Mouse (Mus musculus) brown adipose tissue, adult 24 weeks (tissue): ENCODE data around the gene Aire. TPM values are rescaled to one million over a fixed set of nuclear protein-coding genes. Genes with fewer than 3 reads are reported as not detected.

Experiments used
- H3K27ac ChIP-seq: fragments of 200-500 bp; replicated peaks from 2 replicates; pipeline ENCODE4 v1.5.1; 2012; ENCODE audit warnings: low read depth, mild to moderate bottlenecking, low read length
- H3K4me1 ChIP-seq: fragments of 200-500 bp; 2 replicates; pipeline ENCODE4 v1.6.1; 2012; ENCODE audit warnings: low read length, mixed read lengths; ENCODE audit not compliant: control insufficient read depth, insufficient read depth, insufficient read length
- H3K4me3 ChIP-seq: fragments of 200-500 bp; 2 replicates; pipeline ENCODE4 v1.5.1; 2012; ENCODE audit warnings: low read depth, mild to moderate bottlenecking, low read length, moderate library complexity; ENCODE audit not compliant: insufficient read depth
- polyA plus RNA-seq: library from polyadenylated mRNA; stranded (reverse); fragments of >200 nt; gene quantifications from 2 replicates; pipeline ENCODE4 v1.2.4, GENCODE M21; 2012; ENCODE audit not compliant: missing spikeins, insufficient read depth, insufficient read length

Gene Aire
- polyA plus RNA-seq, 1 experiment, result not detected

GRCm38 (mm10) chr10:78069101-78070011 lies 25.9 kb upstream of the Aire start, which contains the start of gene Icosl:
Icosl (plus strand) TSS chr10:78069302.
- H3K4me1 ChIP-seq, result no peaks in the 10 kb centered on the region
- 0 out of 2 replicates have a peak within 1 kb of the TSS, but pooled peaks have one; percentile 6 for H3K27ac ChIP-seq

GRCm38 (mm10) chr10:78068541-78068940 lies 25.1 kb upstream of the Aire start:
- H3K4me1 ChIP-seq, result no peaks in the 10 kb centered on the region
- H3K4me3 ChIP-seq, result peak overlapping the region; percentile 77
- H3K27ac ChIP-seq, result no peak overlapping the region

More at GRCm38 (mm10) chr10:78069101-78070011, 25.9 kb upstream of the Aire start, which contains the start of gene Icosl:
- H3K4me3 ChIP-seq, result peak within 1 kb of the TSS; percentile 77

- Histone ChIP-seq H3K27ac (no peak overlapping the region), H3K4me3 (no peak overlapping the region), H3K4me1 (no peaks in the 10 kb centered on the region)
These were observed 23.8 kb upstream of the Aire start for GRCm38 (mm10) chr10:78067226-78067625.

- Histone ChIP-seq H3K4me1 (no peaks in the 10 kb centered on the region), H3K4me3 (no peak overlapping the region), H3K27ac (no peak overlapping the region)
These were observed 19.7 kb upstream of the Aire start for GRCm38 (mm10) chr10:78063122-78063521.

GRCm38 (mm10) chr10:78057056-78057455 lies 13.6 kb upstream of the Aire start:
- H3K4me3 ChIP-seq, result no peak overlapping the region
- no peak overlapping the region for H3K27ac ChIP-seq

GRCm38 (mm10) chr10:78054633-78055565 lies 11.5 kb upstream of the Aire start:
- H3K27ac ChIP-seq, result no peak overlapping the region
- peaks cover 3% of the 10 kb centered on the region; the same call in 1 of the 2 replicates for H3K4me1 ChIP-seq
- no peak overlapping the region for H3K4me3 ChIP-seq

More at GRCm38 (mm10) chr10:78057056-78057455, 13.6 kb upstream of the Aire start:
- H3K4me1 ChIP-seq, result peaks cover 3% of the 10 kb centered on the region; the same call in 1 of the 2 replicates

- Histone ChIP-seq H3K4me1 (peaks cover 3% of the 10 kb centered on the region; the same call in 1 of the 2 replicates), H3K4me3 (no peak overlapping the region), H3K27ac (no peak overlapping the region)
These were observed 6.2 kb upstream of the Aire start for GRCm38 (mm10) chr10:78049519-78050035.

GRCm38 (mm10) chr10:78048061-78048730 lies 4.8 kb upstream of the Aire start:
- Histone ChIP-seq H3K4me3 (no peak overlapping the region), H3K27ac (no peak overlapping the region), H3K4me1 (0 out of 2 replicates have a peak, but pooled peaks cover 2% of the 10 kb centered on the region)

GRCm38 (mm10) chr10:78046388-78046787 lies 3.0 kb upstream of the Aire start:
- Histone ChIP-seq H3K4me3 (no peak overlapping the region), H3K27ac (no peak overlapping the region), H3K4me1 (0 out of 2 replicates have a peak, but pooled peaks cover 2% of the 10 kb centered on the region)

GRCm38 (mm10) chr10:78044531-78044930 lies 1.1 kb upstream of the Aire start:
- Histone ChIP-seq H3K4me1 (0 out of 2 replicates have a peak, but pooled peaks cover 2% of the 10 kb centered on the region), H3K27ac (no peak overlapping the region)

GRCm38 (mm10) chr10:78042697-78043405 lies 559 bp downstream of the Aire start:
- H3K4me3 ChIP-seq, result no peak overlapping the region
- no peak overlapping the region for H3K27ac ChIP-seq

More at GRCm38 (mm10) chr10:78044531-78044930, 1.1 kb upstream of the Aire start:
- no peak overlapping the region for H3K4me3 ChIP-seq

GRCm38 (mm10) chr10:78042096-78042495 lies 1.3 kb downstream of the Aire start:
- Histone ChIP-seq H3K4me1 (0 out of 2 replicates have a peak, but pooled peaks cover 2% of the 10 kb centered on the region), H3K27ac (no peak overlapping the region), H3K4me3 (no peak overlapping the region)

More at GRCm38 (mm10) chr10:78042697-78043405, 559 bp downstream of the Aire start:
- 0 out of 2 replicates have a peak, but pooled peaks cover 2% of the 10 kb centered on the region for H3K4me1 ChIP-seq

- Histone ChIP-seq H3K4me1 (0 out of 2 replicates have a peak, but pooled peaks cover 2% of the 10 kb centered on the region), H3K27ac (no peak within 1 kb of the TSS), H3K4me3 (no peak within 1 kb of the TSS)
These were observed 1.8 kb downstream of the Aire start, which contains the start of gene Dnmt3l for GRCm38 (mm10) chr10:78041647-78042046. Dnmt3l (plus strand) TSS chr10:78041947.
